Mouse (Mus musculus): ENCODE measurements around the gene Atn1.

DNA sequence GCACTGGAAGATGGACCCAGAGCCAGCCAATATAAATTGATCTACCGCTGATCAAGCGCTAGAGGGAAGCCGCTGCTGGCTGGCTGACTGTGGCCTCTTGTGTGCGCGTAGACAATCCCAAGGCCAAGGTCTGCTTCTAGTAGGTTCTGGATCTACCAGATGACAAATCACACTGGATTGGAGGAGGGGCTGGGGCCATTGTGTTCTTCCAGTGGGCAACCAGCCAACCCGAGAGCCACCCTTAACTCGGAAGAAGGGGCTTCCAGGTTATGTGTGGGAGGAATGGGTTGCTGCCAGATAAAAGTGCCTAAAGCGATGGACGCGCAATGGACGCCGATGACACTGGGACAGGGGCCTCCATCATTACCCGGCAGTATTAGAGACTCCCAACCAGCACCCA is 38.4 kb downstream of the Atn1 start:
- TF ChIP-seq CTCF (IDR thresholded peaks at IDR 0.05) = no peak
- no peak for TF ChIP-seq EP300 (IDR thresholded peaks at IDR 0.05)
